Mouse (Mus musculus) thymus, postnatal 36 days (tissue): ENCODE measurements around the gene Mars.
A peak's percentile ranks its signal among the peaks of the same experiment; 100 is the strongest.

Experiments used
- DNase-seq, 2 experiments: peaks; one replicate each; pipeline ENCODE4 v3.0.0; 2022; ENCODE audit warnings: mixed read lengths in 2 of 2

Gene Mars

GRCm38 (mm10) chr10:127311476-127312355, at the start of gene Mars:
Gene Mars, minus strand, starts transcription at chr10:127311786.
- DNase-seq = peak; percentile 89 to 91

DNA sequence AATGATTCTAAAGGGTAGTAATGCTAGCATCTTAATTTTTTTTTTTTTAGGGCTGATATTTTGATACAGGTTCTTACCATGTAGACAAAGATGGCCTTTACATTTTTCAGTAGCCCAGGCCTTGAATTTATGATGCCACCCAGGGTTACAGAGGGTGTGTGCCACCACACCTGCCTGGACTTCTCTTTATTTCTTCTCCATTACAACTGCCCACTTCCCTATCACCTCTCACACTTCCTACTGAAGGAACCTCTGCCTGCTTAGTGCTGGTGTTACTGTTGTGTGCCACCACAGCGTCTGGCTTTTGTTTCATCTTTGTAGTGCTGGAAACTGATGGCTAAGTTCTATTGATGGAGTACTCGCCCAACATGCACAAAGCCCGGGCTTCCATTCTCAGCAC, 49.1 kb upstream of the Mars start:
- no peak for DNase-seq

DNA sequence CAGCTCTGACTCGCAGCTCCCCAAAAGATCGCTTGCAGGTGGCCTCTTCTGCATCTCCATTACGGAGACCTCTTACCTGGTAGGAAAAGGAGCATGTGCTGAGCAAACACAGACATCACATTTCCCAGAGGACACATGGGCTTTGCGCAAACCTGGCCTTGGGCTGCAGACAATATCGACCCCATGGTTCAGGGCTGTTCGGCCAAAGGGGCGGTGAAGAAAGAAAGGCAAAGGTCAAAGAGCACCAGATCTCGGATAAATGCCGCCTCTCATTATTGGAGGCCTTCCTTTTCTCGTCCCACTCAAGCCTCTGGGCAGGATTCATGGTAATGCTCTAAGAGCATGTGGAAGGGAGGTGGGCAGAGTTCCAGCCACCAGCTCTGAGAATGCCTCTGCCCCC, 43.8 kb upstream of the Mars start:
- no peak for DNase-seq

DNA sequence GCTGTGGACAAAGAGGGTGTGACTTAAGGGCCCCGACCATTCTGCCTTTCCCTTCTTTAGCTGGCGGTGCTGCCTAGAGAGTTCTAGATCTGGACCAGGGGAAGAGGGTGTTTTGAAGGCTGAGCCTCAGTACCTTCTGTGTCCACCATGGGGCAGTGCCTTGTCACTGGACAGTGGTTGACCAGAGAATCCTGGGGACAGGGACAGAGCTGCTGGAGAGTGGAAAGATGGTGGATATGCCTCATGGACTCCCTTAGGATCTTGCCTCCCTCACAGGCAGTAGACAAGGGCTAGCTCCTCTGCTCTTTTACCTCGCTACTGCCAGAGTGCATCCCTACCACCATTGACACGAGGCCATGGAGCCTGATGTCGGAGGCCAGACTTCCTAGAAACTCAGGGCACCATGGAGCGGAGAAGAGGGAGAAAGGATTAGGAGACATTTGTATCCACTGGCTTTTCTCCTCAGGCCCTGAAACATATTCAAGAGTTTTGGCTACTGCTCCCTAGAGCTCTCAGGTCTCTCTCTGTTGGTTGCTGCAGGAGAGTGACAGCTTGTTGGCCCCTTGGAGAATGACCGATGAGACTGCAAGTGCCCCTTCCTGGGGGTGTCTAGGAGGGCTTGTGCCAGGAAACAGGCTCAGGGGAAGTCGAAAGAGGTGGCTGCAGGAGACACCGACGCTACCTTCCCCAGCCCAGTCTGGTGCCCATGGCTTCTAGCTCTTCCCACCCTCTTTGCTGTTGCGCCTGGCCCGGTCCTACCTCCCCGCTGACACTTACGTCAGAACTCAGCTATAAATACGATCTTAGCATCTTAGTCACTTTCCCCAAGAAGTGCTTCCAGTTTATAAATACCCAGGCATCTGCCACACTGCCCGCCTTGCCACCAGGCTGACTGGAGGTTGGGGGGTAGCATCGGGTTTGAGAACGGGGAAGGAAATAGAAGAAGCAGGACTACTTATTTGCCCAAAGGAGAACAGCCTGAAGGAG, 42.6 kb upstream of the Mars start, which contains the start of gene Inhbe:
Gene Inhbe, minus strand, starts transcription at position 503 of the 987 bp plus-strand sequence.
- no peak for DNase-seq

GRCm38 (mm10) chr10:127352766-127353165, 41.2 kb upstream of the Mars start:
- DNase-seq = no peak

DNA sequence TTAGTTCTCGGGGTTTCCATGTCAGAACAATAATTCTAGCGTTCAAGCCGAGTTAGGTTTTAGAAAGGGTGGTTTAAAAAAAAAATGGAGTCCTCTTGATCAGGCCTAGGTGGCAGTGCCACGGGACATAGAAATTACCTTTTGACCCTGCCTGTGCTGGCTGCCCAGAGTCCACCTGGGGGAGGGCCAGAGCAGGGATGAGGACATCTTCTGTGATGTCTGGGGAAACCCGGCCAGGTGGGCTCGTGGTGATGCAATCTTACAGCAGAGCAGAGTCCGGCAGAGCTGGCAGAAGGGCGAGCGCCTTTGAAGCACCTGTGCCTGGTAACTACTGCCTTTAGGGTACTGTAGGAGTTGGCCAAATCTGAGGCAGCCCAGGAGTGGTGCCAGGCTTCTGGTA, 40.6 kb upstream of the Mars start:
- DNase-seq = no peak

DNA sequence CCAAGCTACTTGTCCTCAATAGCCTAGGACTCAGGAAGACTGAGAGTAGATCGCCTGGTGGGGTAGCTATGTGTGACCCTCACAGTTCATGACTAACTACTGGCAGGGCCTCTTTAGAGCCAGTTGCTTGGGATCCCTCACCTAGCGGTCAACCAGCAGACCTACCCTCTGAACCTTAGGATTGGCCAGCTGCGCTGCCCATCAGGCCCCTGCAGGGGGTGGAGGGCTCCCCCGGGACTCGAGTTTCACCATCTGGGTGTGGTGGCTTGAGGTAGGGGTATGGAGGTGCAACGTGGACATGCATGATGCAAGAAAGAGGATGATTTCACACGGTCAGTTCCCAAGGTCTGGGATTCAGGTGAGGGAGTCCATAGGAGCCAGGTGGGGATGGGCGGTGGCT, 40.1 kb upstream of the Mars start:
- no peak for DNase-seq

- DNase-seq = no peak
Observed at GRCm38 (mm10) chr10:127351285-127351595, 39.7 kb upstream of the Mars start.

GRCm38 (mm10) chr10:127350594-127351284, 39.2 kb upstream of the Mars start:
- DNase-seq = peak; percentile 76 to 78

GRCm38 (mm10) chr10:127349810-127350209, 38.2 kb upstream of the Mars start:
- no peak for DNase-seq

DNA sequence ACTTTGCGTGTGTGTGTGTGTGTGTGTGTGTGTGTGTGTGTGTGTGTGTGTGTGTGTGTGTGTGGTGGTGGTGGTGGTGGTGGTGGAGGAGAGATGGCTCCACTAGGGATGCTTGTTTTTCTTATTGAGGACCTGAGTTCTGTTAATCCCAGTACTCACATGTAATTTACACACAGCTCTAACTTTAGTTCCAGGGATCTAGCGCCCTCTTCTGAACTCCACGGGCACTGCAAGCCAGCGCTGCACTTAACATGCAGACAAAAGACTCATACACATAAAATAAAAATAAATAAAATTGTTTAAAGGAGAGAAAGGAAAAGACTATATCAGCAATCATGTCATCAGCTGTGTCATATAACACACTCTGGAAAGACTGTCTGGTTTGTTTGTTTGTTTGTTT, 37.4 kb upstream of the Mars start:
- DNase-seq = no peak

DNA sequence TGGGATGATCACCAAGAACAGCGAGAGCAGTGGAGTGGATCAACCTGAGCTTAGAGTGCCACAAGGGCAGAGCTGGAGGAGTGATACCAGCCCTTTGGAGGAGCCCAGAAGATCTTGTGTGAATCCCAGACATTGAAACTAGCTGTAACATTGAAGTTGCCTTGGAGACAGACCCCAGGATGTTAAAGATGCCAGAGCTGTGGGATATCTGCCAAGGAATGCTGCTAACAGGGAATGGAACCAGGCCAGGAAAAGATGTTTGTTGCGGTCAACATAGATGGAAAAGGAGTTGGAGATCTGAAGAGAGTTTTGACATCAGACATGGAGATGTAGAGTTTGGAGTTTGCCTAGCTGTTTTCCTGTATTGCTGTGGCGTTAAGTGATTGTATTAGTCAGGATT, 34.6 kb upstream of the Mars start:
- DNase-seq = no peak

GRCm38 (mm10) chr10:127343029-127343428, 31.4 kb upstream of the Mars start:
- no peak for DNase-seq

DNA sequence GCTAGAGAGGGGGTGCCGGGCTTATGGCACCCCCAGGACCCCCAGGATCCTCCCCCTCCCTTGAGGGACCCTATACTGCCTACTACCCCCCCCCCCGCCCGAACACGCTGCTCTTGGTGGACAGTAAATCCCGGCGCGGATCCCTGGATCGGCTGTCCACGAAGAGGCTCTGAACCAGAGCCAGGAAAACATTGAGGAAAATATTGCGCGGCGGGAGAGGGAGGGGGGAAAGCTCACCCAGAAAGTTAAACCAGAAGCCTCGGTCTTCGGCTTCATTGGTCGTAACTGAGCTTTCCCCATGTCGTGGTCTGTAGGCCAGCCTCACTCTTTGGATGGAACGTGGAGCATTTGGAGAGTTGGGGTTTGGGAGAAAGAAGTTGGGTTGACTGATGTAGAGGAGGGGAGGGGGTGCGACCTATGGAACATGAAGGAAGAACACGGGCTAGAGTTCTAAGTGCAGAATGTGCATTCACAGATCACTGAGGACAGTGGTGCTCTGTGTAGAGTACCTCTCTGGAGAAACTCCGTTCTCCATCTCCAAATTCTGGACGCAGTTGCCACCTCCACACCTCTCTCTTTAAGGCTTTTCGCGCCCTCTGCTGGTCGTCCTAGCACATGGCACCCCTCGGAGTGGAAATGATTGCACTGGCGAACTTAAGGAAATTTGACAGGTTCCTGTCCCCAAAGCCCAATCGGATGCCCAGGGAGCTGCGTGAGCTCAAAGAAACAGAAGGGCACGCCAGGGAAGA, 30.5 kb upstream of the Mars start, which contains the start of gene Gli1:
Gene Gli1, minus strand, starts transcription at position 84 of the 749 bp plus-strand sequence.
- DNase-seq = peak; percentile 79 to 81

DNA sequence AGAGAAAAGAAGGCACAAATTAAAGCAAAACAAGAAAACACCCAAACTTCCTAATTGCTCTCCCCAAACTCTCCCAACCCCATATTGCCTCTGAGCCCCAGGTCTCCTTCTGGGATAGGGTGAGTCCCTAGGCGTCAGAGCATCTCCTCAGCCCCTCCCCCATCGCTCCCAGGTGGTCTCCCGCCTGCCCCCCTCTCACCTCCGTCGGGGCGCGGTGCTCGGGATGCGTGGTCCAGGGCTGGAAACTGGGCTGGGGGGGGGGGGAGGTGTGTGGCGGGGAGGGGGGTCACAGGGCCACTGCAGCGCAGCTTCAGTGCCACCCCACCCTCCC, 29.7 kb upstream of the Mars start:
- DNase-seq = peak in 1 of 2 experiments; percentile 34

- DNase-seq = peak in 1 of 2 experiments; percentile 45
Observed at GRCm38 (mm10) chr10:127340577-127341359, 29.2 kb upstream of the Mars start.

DNA sequence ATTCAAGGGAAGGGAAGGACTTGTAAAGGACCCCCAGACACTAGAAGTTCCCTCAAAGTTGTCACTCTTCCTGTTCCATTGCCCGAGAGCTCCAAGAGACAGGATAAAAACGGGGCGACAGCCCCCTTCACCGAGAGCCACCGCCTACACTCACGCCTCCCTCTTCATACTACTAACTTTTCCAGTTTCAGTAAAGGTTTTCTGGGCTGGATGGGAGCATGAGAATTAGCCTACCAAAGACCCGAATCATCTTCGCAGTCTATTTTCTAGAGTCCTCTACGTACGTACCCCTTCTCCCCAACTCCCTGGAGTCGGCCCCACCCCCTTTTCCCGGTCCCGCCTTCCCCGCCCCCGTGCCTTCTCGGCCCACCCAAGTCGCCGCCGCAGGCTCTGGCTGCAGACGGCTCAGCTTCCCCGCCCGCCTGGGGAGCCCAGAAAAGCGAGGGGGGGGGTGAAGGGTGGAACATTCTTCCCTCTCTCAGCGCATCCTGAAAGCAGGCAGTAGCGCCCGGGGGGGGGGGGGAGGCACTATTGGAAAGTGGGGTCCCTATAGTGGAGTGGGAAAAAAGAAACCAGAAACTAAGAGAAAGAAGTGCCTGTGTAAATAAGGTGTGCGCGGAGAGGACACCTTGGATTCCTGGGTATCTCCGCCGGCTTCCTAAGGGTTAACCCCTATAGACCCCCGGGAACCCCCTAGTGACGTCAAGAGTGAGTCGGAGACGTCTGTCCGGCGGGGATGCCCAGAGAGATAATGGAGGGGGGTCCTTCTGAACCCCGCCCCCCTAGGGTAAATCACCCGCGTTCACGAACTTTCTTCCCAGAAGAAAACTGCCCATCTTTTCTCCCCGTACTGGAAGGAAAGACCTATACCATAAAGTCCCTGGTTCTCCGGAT, 28.3 kb upstream of the Mars start:
- DNase-seq = peak in 1 of 2 experiments; percentile 30

DNA sequence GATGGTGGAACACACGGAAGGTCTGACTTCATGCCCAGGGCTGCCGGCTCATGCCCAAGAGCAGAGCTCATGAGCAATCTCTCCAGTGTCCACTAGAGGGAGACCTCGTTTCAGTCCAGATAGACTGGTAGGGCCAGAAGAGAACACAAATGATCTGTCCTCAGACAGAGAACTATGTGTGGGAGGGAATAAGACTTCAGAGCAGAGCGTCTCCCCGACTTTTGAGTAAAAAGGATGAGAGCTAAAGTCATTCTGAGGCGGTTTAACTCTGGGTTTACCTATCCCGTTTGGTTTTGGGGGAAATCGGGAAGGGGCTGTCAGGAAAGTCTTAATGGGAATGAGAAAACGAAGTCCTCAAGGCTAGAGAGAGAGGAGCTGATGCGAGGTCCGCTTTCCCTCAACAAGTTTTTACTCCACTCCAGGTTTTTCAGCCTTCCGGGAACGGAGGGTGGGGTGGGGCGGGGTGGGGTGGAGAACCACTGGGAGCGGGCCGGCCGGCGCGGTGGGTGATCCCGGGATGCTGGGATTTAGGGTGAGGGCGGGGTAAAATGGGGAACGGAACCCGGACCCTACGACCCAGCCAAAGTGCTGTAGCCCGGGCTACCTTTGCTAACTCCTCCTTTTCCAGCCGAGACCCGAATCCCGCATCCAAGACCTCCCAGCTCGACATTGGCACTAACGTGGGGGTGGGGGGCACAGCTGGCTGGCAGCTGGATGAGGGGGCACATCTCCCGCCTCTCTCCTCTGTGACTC, 27.5 kb upstream of the Mars start:
- peak; percentile 77 to 79 for DNase-seq

GRCm38 (mm10) chr10:127337536-127338099, 26.0 kb upstream of the Mars start:
- no peak for DNase-seq
